Mouse (Mus musculus): Measurements from ENCODE around the gene Zbtb2.
A peak's percentile ranks its signal among the peaks of the same experiment; 100 is the strongest.

The Zbtb2 gene

GRCm38 (mm10) chr10:4386609-4387591, 1.0 kb downstream of the Zbtb2 start:
- peak; percentile 94 for DNase-seq (ENCODE audit: extremely low spot score, low spot score)

- DNase-seq (ENCODE audit: extremely low spot score, low spot score), result no peak
Measured at GRCm38 (mm10) chr10:4384244-4384643, 3.7 kb downstream of the Zbtb2 start.

GRCm38 (mm10) chr10:4380748-4381147, 7.2 kb downstream of the Zbtb2 start:
- DNase-seq (ENCODE audit: extremely low spot score, low spot score), result no peak

- DNase-seq (ENCODE audit: extremely low spot score, low spot score), result no peak
Measured at GRCm38 (mm10) chr10:4376931-4377330, 11.0 kb downstream of the Zbtb2 start.

- DNase-seq (ENCODE audit: extremely low spot score, low spot score), result no peak
Measured at GRCm38 (mm10) chr10:4376461-4376860, 11.4 kb downstream of the Zbtb2 start.

- no peak for DNase-seq (ENCODE audit: extremely low spot score, low spot score)
Measured at GRCm38 (mm10) chr10:4375267-4375666, 12.6 kb downstream of the Zbtb2 start.

- no peak for DNase-seq (ENCODE audit: extremely low spot score, low spot score)
Measured at GRCm38 (mm10) chr10:4374734-4375133, 13.2 kb downstream of the Zbtb2 start.

GRCm38 (mm10) chr10:4374239-4374638, 13.7 kb downstream of the Zbtb2 start:
- no peak for DNase-seq (ENCODE audit: extremely low spot score, low spot score)

GRCm38 (mm10) chr10:4373558-4373957, 14.3 kb downstream of the Zbtb2 start:
- DNase-seq (ENCODE audit: extremely low spot score, low spot score), result no peak

GRCm38 (mm10) chr10:4372011-4372410, 15.9 kb downstream of the Zbtb2 start:
- no peak for DNase-seq (ENCODE audit: extremely low spot score, low spot score)

GRCm38 (mm10) chr10:4370105-4370504, 17.8 kb downstream of the Zbtb2 start:
- DNase-seq (ENCODE audit: extremely low spot score, low spot score), result no peak

- DNase-seq (ENCODE audit: extremely low spot score, low spot score), result no peak
Measured at GRCm38 (mm10) chr10:4364618-4365017, 23.3 kb downstream of the Zbtb2 start.

- no peak for DNase-seq (ENCODE audit: extremely low spot score, low spot score)
Measured at GRCm38 (mm10) chr10:4357435-4357834, 30.5 kb downstream of the Zbtb2 start.

- no peak for DNase-seq (ENCODE audit: extremely low spot score, low spot score)
Measured at GRCm38 (mm10) chr10:4356640-4357039, 31.3 kb downstream of the Zbtb2 start.

- DNase-seq (ENCODE audit: extremely low spot score, low spot score), result no peak
Measured at GRCm38 (mm10) chr10:4355882-4356451, 31.9 kb downstream of the Zbtb2 start.

GRCm38 (mm10) chr10:4354371-4355260, 33.3 kb downstream of the Zbtb2 start:
- no peak for DNase-seq (ENCODE audit: extremely low spot score, low spot score)

- DNase-seq (ENCODE audit: extremely low spot score, low spot score), result no peak
Measured at GRCm38 (mm10) chr10:4347591-4347990, 40.3 kb downstream of the Zbtb2 start.

GRCm38 (mm10) chr10:4347136-4347492, 40.8 kb downstream of the Zbtb2 start:
- no peak for DNase-seq (ENCODE audit: extremely low spot score, low spot score)

- DNase-seq (ENCODE audit: extremely low spot score, low spot score), result peak; percentile 92
Measured at GRCm38 (mm10) chr10:4346489-4347135, 41.3 kb downstream of the Zbtb2 start.

GRCm38 (mm10) chr10:4341430-4341829, 46.5 kb downstream of the Zbtb2 start:
- no peak for DNase-seq (ENCODE audit: extremely low spot score, low spot score)

GRCm38 (mm10) chr10:4338863-4339461, 48.9 kb downstream of the Zbtb2 start:
- DNase-seq (ENCODE audit: extremely low spot score, low spot score), result no peak
